Mouse (Mus musculus) T-helper 2 cell (primary cell): ENCODE data around the gene Litaf.

Experiments
- in situ Hi-C: fragments of 300-600 bp; cut with MboI, MseI; formaldehyde crosslinking; loops from one replicate; pipeline ENCODE4 v1.15.1; 2025; ENCODE audit warnings: high pct_unique_total_duplicates

Gene Litaf

GRCm38 (mm10) chr16:10958763-10959440, 107.1 kb downstream of the Litaf start:
- in situ Hi-C loops: loop anchor here (5.0 kb wide), 1 partner anchor 167 kb away; the partner anchor contains the start of gene Prm3

- in situ Hi-C loops: loop anchor here (5.0 kb wide), 1 partner anchor 166 kb away; the partner anchor contains the start of gene Prm3
These were observed 107.7 kb downstream of the Litaf start for GRCm38 (mm10) chr16:10958307-10958706.

DNA sequence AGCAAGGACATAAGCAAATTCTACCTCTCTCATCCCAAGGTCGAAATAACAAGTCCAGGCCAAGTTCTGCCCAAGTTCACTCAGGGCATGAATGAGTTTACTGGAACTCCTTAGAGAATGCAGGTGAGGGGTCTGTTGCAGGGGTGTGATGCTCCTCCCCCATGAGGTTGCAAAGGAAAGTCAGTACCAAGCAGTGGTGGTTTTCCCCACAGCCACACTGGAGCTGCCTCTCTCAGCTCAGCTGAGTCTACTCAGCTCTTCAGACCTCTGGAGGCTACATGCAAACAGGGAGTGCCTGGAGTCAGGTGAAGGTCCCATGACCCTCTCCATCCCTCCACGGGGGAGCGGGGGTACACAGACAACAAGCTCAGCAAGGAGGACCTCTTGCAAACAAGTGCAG, 108.2 kb downstream of the Litaf start:
- in situ Hi-C loops: loop anchor here (5.0 kb wide), 1 partner anchor 165 kb away; the partner anchor contains the start of gene Prm3

DNA sequence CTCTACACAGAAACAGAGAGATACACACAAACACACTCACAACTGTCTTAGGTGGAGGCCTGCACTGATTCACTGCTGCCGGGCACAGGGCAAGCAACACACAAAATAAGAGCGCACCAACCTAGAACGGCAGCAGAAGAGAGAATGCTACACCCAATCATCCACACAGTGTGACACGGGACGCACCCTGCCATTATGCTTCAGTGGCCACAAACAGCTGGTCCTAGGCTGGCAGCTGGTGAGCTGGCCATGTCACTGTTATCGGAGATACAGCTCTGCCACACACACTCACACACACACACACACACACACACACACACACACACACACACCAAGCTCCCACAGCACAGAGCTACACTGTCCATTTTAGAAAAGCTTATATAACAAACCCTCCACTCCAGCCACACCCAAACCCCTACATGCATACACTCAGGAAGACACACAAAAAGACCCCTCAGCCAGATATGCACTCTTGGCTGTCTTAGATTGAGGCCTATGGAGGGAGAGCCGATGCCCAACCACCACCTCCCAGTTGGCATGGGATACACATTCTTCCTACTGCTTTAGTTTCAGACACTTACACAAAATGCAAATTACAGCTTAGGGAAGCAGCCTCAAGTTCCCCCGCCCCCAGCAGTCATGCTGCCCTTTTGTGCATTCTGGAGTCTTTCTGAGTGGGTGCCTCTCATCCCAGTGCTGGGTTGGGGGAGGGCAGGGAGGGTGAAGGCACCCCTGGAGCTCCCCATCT, 108.8 kb downstream of the Litaf start:
- in situ Hi-C loops: loop anchor here (5.0 kb wide), 1 partner anchor 165 kb away; the partner anchor contains the start of gene Prm3

DNA sequence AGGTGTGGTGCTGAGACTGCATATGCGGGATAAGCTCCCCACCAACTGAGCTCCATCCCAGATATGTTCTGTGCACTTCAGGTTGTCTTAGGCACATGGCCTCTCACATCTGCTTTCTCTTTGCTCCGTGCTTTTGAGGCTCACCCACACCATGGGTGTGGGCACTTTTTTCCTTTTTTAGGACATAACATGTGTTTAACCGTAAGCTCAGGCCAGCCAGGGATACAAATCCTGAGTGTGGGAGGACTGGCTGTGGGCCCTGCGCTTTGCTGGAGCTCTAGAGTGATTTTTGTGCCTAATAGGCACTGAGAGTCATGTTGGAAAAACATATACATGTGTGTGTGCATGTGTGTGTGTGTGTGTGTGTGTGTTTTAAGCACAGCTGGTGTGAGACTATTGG, 110.9 kb downstream of the Litaf start:
- in situ Hi-C loops: loop anchor here (5.0 kb wide), 1 partner anchor 163 kb away; the partner anchor contains the start of gene Prm3

- in situ Hi-C loops: loop anchor here (5.0 kb wide), 1 partner anchor 56 kb away; no protein-coding TSS in a partner anchor
These were observed 113.1 kb downstream of the Litaf start for GRCm38 (mm10) chr16:10952881-10953280.

- in situ Hi-C loops: loop anchor here (5.0 kb wide), 1 partner anchor 55 kb away; no protein-coding TSS in a partner anchor
These were observed 113.9 kb downstream of the Litaf start for GRCm38 (mm10) chr16:10952071-10952470.

GRCm38 (mm10) chr16:10951581-10951980, 114.4 kb downstream of the Litaf start:
- in situ Hi-C loops: loop anchor here (5.0 kb wide), 1 partner anchor 54 kb away; no protein-coding TSS in a partner anchor

- in situ Hi-C loops: loop anchor here (5.0 kb wide), 1 partner anchor 53 kb away; no protein-coding TSS in a partner anchor
These were observed 115.4 kb downstream of the Litaf start for GRCm38 (mm10) chr16:10950539-10950938.

DNA sequence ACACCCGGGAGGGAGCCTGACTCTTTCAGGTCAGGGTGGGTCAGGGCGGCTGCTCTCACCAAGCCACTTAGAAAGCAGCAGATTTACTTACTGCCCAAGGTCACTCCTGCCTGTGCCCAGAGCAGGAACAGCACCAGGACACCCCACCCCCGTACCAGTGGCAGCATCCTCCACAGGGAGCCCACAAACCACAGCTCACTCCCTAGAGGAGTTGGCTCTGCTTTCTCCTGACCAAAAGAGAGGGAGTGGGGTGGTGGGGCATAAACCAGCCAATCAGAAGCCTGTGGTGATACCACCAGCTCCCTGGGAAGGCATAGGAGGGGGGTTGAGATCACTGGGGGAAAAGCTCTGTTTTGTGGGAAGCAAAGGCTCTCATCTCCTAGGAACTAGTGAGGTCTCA, 118.2 kb downstream of the Litaf start:
- in situ Hi-C loops: no loop called here

DNA sequence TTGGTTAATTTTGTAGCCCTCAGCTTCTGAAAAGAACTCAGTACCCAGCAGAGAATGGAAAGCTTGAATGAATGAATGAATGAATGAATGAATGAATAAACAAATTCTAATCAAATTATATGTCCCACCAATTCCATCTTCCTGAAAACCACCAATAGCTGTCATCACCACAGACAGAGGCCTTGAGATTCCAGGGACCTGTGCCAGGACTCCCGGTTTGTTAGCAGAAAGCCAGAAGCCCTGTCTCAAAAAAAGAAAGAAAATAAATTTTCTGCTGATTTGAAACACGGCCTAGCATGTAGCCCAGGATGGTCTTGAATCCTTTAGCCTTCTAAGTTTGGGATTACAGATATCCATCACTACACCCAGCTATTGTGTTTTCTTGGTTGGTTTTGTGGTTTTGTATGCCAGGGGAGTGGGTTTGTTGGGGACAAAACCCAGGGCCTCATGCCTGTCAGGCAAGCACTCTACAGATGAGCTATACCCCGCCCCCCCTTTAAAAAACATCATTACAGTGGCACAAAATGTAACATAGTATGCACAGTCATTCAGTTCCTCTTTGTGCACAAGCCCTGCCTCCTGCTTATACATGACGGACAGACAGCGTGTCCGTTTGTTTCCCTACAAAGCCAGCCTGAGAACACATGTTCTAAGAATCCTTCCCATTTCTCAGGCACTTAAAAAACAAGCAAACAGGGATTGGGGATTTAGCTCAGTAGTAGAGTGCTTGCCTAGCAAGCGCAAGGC, 120.4 kb downstream of the Litaf start:
- in situ Hi-C loops: no loop called here

DNA sequence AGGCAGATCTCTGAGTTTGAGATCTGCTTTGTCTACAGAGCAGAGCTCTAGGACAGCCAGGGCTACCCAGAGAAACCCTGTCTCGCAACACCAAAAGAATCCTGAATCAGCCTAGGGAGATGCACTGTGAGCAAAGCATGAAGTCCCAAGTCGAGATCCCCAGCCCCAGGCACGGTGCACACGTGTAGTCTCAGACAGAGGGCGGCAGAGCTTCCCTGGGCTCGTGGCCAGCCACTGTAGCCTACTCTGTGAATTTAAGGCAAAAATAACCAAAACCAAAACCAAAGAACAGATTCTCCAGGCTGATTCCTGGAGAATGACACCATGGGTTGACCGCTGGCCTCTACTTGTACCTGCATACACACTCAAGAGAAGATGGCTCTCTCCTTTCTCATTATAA, 121.4 kb downstream of the Litaf start:
- in situ Hi-C loops: no loop called here

GRCm38 (mm10) chr16:10943257-10943656, 122.7 kb downstream of the Litaf start:
- in situ Hi-C loops: no loop called here

- in situ Hi-C loops: no loop called here
These were observed 125.3 kb downstream of the Litaf start for GRCm38 (mm10) chr16:10940661-10941060.

- in situ Hi-C loops: no loop called here
These were observed 126.0 kb downstream of the Litaf start for GRCm38 (mm10) chr16:10939932-10940331.

- in situ Hi-C loops: no loop called here
These were observed 128.5 kb downstream of the Litaf start for GRCm38 (mm10) chr16:10937497-10937896.

- in situ Hi-C loops: no loop called here
These were observed 129.1 kb downstream of the Litaf start for GRCm38 (mm10) chr16:10936700-10937319.

- in situ Hi-C loops: no loop called here
These were observed 131.9 kb downstream of the Litaf start for GRCm38 (mm10) chr16:10934047-10934446.

DNA sequence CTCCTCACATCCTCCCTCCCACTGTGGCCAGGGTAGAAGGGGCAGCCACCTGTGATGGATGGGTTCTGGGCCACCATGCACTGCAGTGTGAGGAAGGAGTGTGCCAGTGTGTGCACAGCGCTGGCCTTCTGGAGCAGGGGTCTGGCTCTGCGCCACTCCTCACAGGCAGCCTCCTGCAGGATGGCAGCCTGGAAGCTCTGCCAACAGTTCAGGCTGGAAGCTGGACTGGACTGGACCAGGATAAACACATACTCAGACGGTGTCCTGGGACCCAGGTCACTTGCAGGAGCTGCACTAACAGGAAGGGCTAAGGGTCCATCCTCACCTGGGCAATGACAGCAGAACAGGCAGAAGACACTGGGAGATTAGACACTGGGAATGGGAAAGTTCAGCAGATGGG, 132.6 kb downstream of the Litaf start:
- in situ Hi-C loops: no loop called here

GRCm38 (mm10) chr16:10927026-10927425, 138.9 kb downstream of the Litaf start:
- in situ Hi-C loops: no loop called here

DNA sequence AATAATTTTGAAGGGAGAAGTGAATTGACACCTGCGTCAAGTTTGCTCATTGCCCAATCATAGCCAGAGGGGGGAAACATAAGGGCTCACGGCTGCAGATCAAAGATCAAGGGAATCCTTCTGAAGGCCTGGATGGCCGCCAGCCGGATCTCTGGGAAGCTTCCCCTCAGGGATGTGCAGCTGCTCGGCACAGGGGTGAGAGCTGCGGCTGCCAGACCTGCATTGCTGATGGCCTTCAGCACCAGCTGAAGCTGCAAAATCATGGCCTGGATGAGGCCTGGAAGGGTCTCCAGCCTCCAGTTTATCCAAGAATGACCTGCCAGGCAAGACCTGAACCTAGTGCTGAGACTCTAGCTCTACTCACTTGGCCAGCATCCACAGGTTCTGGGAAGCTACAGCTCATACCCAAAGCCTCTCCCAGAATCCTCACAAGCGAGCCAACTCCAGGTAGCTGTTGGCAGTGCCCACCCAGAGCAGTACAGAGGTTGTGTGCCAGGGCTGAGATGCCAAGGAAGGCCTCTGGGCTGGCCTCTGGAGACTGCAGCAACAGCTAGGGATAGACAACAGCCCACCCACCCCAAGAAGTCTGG, 140.3 kb downstream of the Litaf start:
- in situ Hi-C loops: no loop called here
